Mouse (Mus musculus) liver, postnatal 0 days (tissue): ENCODE results near the gene Cdv3. TPM values are rescaled to one million over a fixed set of nuclear protein-coding genes. Genes with fewer than 3 reads are reported as not detected.

Source experiments
- ATAC-seq: fragments of 200-750 bp; cut with Nextera tagmentation; 2 replicates; pipeline ENCODE4 v1.8.0; 2017; ENCODE audit warnings: mild to moderate bottlenecking, moderate library complexity
- DNase-seq: peaks from one replicate; pipeline ENCODE4 v3.0.0-alpha.2; 2016
- H3K27ac ChIP-seq: fragments of 300-500 bp; sonication (generic); 2 replicates; pipeline ENCODE4 v1.5.1; 2014; ENCODE audit warnings: antibody characterized with exemption, moderate library complexity, mild to moderate bottlenecking, low read depth
- H3K27me3 ChIP-seq: fragments of 300-500 bp; sonication (generic); 2 replicates; pipeline ENCODE4 v1.6.1; 2014; ENCODE audit warnings: low read length, control low read depth, mixed read lengths; ENCODE audit not compliant: insufficient read depth
- H3K36me3 ChIP-seq: fragments of 300-500 bp; sonication (generic); replicated peaks from 2 replicates; pipeline ENCODE4 v1.6.1; 2014; ENCODE audit warnings: mild to moderate bottlenecking, control low read depth, low read length, moderate library complexity, mixed read lengths; ENCODE audit not compliant: insufficient read depth
- H3K4me1 ChIP-seq: fragments of 300-500 bp; sonication (generic); 2 replicates; pipeline ENCODE4 v1.6.1; 2014; ENCODE audit warnings: antibody characterized with exemption, mild to moderate bottlenecking, control low read depth; ENCODE audit not compliant: insufficient read depth
- H3K4me2 ChIP-seq: fragments of 300-500 bp; sonication (generic); 2 replicates; pipeline ENCODE4 v1.6.1; 2014; ENCODE audit warnings: low read depth, mild to moderate bottlenecking, low read length, moderate library complexity, mixed read lengths
- H3K4me3 ChIP-seq: fragments of 300-500 bp; sonication (generic); 2 replicates; pipeline ENCODE4 v1.5.1; 2014; ENCODE audit warnings: low read depth, low read length
- H3K9ac ChIP-seq: fragments of 300-500 bp; sonication (generic); replicated peaks from 2 replicates; pipeline ENCODE4 v1.6.1; 2014; ENCODE audit warnings: mild to moderate bottlenecking, moderate library complexity
- H3K9me3 ChIP-seq: fragments of 300-500 bp; sonication (generic); 2 replicates; pipeline ENCODE4 v1.6.1; 2016; ENCODE audit warnings: mild to moderate bottlenecking, control low read depth, low read length, mixed read lengths
- CTCF ChIP-seq: sonication (generic); IDR thresholded peaks from 2 replicates; pipeline ENCODE4 v1.5.1; 2016; ENCODE audit warnings: antibody characterized with exemption, low read depth
- EP300 ChIP-seq: IDR thresholded peaks from 2 replicates; pipeline ENCODE4 v1.6.1; 2016; ENCODE audit warnings: antibody characterized with exemption, low read depth, mild to moderate bottlenecking
- WGBS: fragments of 180-500 bp; shearing (Covaris S2); extraction: QIAGEN DNeasy Blood & Tissue Kit; methylation state at CpG from one replicate; pipeline ENCODE4 v1.1.7; 2014; ENCODE audit not compliant: insufficient replicate concordance; 5-methylcytosine and 5-hydroxymethylcytosine counted together
- polyA plus RNA-seq: library from polyadenylated mRNA; unstranded; fragments of >200 nt; fragmentation: Nextera tagmentation; extraction: Ambion mirVana; gene quantifications from 2 replicates; pipeline ENCODE4 v1.2.1, GENCODE M21; 2015

The Cdv3 gene
- polyA plus RNA-seq, 1 experiment from 2014 or later, result 36.6 TPM

- TF ChIP-seq CTCF, result no peak
- TF ChIP-seq EP300, result no peak
These were observed 13.0 kb upstream of the Cdv3 start for GRCm38 (mm10) chr9:103378686-103379085.

GRCm38 (mm10) chr9:103376346-103377320, 11.0 kb upstream of the Cdv3 start:
- no peaks in the 10 kb centered on the region for H3K27me3 ChIP-seq
- H3K4me2 ChIP-seq, result no peak overlapping the region
- H3K4me3 ChIP-seq, result no peak overlapping the region
- ATAC-seq (no peak), DNase-seq (no peak)
- H3K9me3 ChIP-seq, result no peaks in the 10 kb centered on the region
- no peaks in the 10 kb centered on the region; the same call in 1 of the 2 replicates for H3K4me1 ChIP-seq
- H3K9ac ChIP-seq, result no peak overlapping the region
- H3K27ac ChIP-seq, result no peak overlapping the region
- 72% methylated on average over 7 of the region's 7 CpGs for WGBS
- H3K36me3 ChIP-seq, result no peaks in the 10 kb centered on the region
- TF ChIP-seq CTCF (no peak), EP300 (no peak)

More at GRCm38 (mm10) chr9:103378686-103379085, 13.0 kb upstream of the Cdv3 start:
- no peak overlapping the region for H3K4me2 ChIP-seq
- H3K4me1 ChIP-seq, result no peaks in the 10 kb centered on the region
- H3K27me3 ChIP-seq, result no peaks in the 10 kb centered on the region
- WGBS, result 76% methylated on average over 10 of the region's 10 CpGs
- no peak overlapping the region for H3K27ac ChIP-seq
- no peak overlapping the region for H3K4me3 ChIP-seq
- H3K36me3 ChIP-seq, result no peaks in the 10 kb centered on the region
- H3K9me3 ChIP-seq, result no peaks in the 10 kb centered on the region
- no peak for DNase-seq
- ATAC-seq, result no peak
- no peak overlapping the region for H3K9ac ChIP-seq

DNA sequence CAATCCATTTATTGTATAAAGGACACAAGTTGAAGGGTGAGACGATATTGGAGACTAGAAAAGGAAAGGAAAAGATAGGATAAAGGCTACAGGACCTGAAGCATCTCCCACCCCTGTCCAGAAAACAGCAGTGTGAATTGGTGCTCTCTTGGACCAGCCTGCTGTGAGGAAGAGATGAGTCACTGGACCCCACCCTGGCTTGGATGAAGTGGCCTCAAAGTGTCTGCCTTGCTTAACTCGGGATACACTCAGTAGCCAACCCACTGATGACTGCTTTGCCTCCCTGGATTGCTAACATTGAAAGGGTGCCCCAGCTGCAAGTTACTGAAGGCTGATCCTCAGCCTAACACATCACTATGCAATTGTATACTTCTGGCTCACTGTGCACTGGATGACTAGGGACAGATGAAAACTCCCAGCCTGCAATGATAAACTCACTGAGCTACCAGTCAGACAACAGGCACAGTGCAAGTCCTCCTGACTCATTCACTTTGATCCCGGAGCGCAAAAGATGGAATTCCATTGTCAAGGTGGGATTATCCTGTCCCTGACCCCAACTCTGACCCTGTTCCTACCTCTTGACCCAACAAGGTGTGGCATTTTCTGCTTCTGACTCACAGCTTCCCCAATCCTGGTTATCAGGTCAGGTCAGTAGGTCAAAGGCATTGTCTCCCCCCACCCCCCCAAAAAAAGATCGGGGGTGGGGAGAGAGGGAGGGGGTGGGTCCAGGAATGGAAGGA, 6.8 kb upstream of the Cdv3 start:
- Histone ChIP-seq H3K27me3 (no peaks in the 10 kb centered on the region), H3K36me3 (peaks cover 11% of the 10 kb centered on the region; the same call in 1 of the 2 replicates), H3K9ac (no peak overlapping the region), H3K9me3 (no peaks in the 10 kb centered on the region), H3K4me1 (peaks cover 7% of the 10 kb centered on the region; the same call in 1 of the 2 replicates), H3K4me2 (no peak overlapping the region), H3K27ac (no peak overlapping the region), H3K4me3 (no peak overlapping the region)
- WGBS, result 61% methylated on average over 5 of the region's 5 CpGs
- ATAC-seq (no peak), DNase-seq (no peak)
- TF ChIP-seq EP300 (no peak), CTCF (no peak)

GRCm38 (mm10) chr9:103369951-103370350, 4.3 kb upstream of the Cdv3 start:
- DNase-seq (no peak), ATAC-seq (no peak)
- no peak overlapping the region for H3K27ac ChIP-seq
- no peak overlapping the region for H3K4me3 ChIP-seq
- H3K9me3 ChIP-seq, result no peaks in the 10 kb centered on the region
- H3K36me3 ChIP-seq, result peaks cover 11% of the 10 kb centered on the region; the same call in 1 of the 2 replicates
- H3K4me1 ChIP-seq, result peaks cover 17% of the 10 kb centered on the region
- TF ChIP-seq EP300 (no peak), CTCF (no peak)
- H3K4me2 ChIP-seq, result no peak overlapping the region
- WGBS, result 84% methylated on average over 4 of the region's 4 CpGs
- no peaks in the 10 kb centered on the region for H3K27me3 ChIP-seq
- H3K9ac ChIP-seq, result no peak overlapping the region

DNA sequence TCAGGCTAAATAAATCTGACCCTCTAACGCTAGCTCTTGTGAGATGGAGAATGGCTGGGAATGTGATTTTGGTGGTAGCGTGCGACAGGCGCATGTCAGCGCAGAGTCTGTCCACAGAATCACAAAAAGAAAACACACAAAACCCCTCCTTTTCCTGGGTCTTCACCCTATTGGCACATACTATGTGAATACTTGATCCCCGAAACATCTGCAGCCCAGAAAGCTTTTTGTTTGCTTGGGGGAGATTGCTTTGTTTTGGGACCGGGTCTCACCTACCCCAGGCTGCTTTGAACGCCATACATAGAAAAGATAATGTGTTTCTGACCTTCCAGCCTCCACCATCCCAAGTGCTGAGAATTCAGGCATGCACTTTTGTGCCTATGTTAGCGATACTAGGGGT, 716 bp upstream of the Cdv3 start:
- Histone ChIP-seq H3K9ac (peak overlapping the region; percentile 53), H3K9me3 (no peaks in the 10 kb centered on the region), H3K4me1 (peaks cover 25% of the 10 kb centered on the region), H3K27ac (peak overlapping the region; percentile 81), H3K4me3 (peak overlapping the region; percentile 43), H3K4me2 (peak overlapping the region; percentile 78), H3K36me3 (peaks cover 15% of the 10 kb centered on the region), H3K27me3 (no peaks in the 10 kb centered on the region)
- no peak for TF ChIP-seq EP300
- no peak for TF ChIP-seq CTCF
- DNase-seq (no peak), ATAC-seq (no peak)
- WGBS, result 55% methylated on average over 9 of the region's 9 CpGs
